19 mouse cellular contexts compared by ENCODE assay signal in genomic region chr6:33965571-33965970, GRCm38 (mm10).
DNase-seq lines count a peak whose midpoint lies in the region; ATAC-seq and TF ChIP-seq lines count a peak whose summit lies in the region.
"Had no signal": no experiment of that assay in that cellular context is flagged by ENCODE, and none has a peak within 500 bp of the region (broad histone marks: within the 10 kb centered on the region; RNA-seq: fewer than 3 reads in every experiment).

No protein-coding gene starts in this region.

- H3K4me3 ChIP-seq in lung, postnatal 0 days (ENCODE audit: low read depth, low read length), result no peak overlapping the region
- no peak overlapping the region for H3K4me3 ChIP-seq in forebrain, embryonic 12.5 days (replicated peaks)
- H3K4me3 ChIP-seq: gastrocnemius, adult 2 months; heart, embryonic 12.5 days; hindbrain, embryonic 15.5 days; intestine, embryonic 15.5 days; kidney, embryonic 15.5 days; liver, embryonic 13.5 days had no signal

- no peak overlapping the region for H3K4me2 ChIP-seq in lung, postnatal 0 days (replicated peaks; ENCODE audit: low read depth, low read length)
- no peak overlapping the region for H3K4me2 ChIP-seq in forebrain, embryonic 12.5 days
- H3K4me2 ChIP-seq: heart, embryonic 12.5 days; hindbrain, embryonic 15.5 days; intestine, embryonic 15.5 days; kidney, embryonic 15.5 days; liver, embryonic 13.5 days had no signal

- no peaks in the 10 kb centered on the region for H3K36me3 ChIP-seq in lung, postnatal 0 days (ENCODE audit: insufficient read depth, low read length)
- no peaks in the 10 kb centered on the region for H3K36me3 ChIP-seq in forebrain, embryonic 12.5 days (replicated peaks)
- H3K36me3 ChIP-seq: heart, embryonic 12.5 days; hindbrain, embryonic 15.5 days; intestine, embryonic 15.5 days; kidney, embryonic 15.5 days; liver, embryonic 13.5 days had no signal

- DNase-seq in lung, postnatal 0 days (ENCODE audit: low spot score), result peak; percentile 38
- no peak for DNase-seq in lung, postnatal 10 days
- DNase-seq in embryo, embryonic 11 days, result peak; percentile 39
- peak; percentile 11 for DNase-seq in fibroblast of lung, adult 2 months (ENCODE audit: low read depth)
- DNase-seq in adrenal gland, postnatal 4 days (ENCODE audit: low spot score in 2 of 2), result no peak
- no peak for DNase-seq in right cerebral cortex, postnatal 4 days
- DNase-seq: adrenal gland, postnatal 10 days; cerebellum, adult 11-12 months; cerebellum, postnatal 14 days; gastrocnemius, adult 2 months; liver, embryonic 13.5 days; lung, postnatal 14 days had no signal

- no peaks in the 10 kb centered on the region for H3K9me3 ChIP-seq in lung, postnatal 0 days (ENCODE audit: low read length)
- H3K9me3 ChIP-seq in forebrain, embryonic 12.5 days, result no peaks in the 10 kb centered on the region
- H3K9me3 ChIP-seq: heart, embryonic 12.5 days; hindbrain, embryonic 15.5 days; intestine, embryonic 15.5 days; kidney, embryonic 15.5 days; liver, embryonic 13.5 days had no signal

- TF ChIP-seq EP300 in lung, postnatal 0 days (IDR thresholded peaks at IDR 0.05), result no peak

- no peak overlapping the region for H3K9ac ChIP-seq in lung, postnatal 0 days (replicated peaks; ENCODE audit: low read depth)
- H3K9ac ChIP-seq in forebrain, embryonic 12.5 days, result no peak overlapping the region
- H3K9ac ChIP-seq: heart, embryonic 12.5 days; hindbrain, embryonic 15.5 days; intestine, embryonic 15.5 days; kidney, embryonic 15.5 days; liver, embryonic 13.5 days had no signal

- no peak for TF ChIP-seq CTCF in lung, postnatal 0 days (IDR thresholded peaks at IDR 0.05)

- H3K27ac ChIP-seq in lung, postnatal 0 days (ENCODE audit: low read length), result no peak overlapping the region
- H3K27ac ChIP-seq in forebrain, embryonic 12.5 days, result no peak overlapping the region
- H3K27ac ChIP-seq: gastrocnemius, adult 2 months; hindbrain, embryonic 15.5 days; intestine, embryonic 15.5 days; kidney, embryonic 15.5 days; liver, embryonic 13.5 days; stomach, postnatal 0 days had no signal

- no peaks in the 10 kb centered on the region for H3K27me3 ChIP-seq in lung, postnatal 0 days (replicated peaks; ENCODE audit: insufficient read depth, low read length)
- H3K27me3 ChIP-seq in forebrain, embryonic 12.5 days, result no peaks in the 10 kb centered on the region
- H3K27me3 ChIP-seq: heart, embryonic 12.5 days; hindbrain, embryonic 15.5 days; intestine, embryonic 15.5 days; kidney, embryonic 15.5 days; liver, embryonic 13.5 days; Patski had no signal

- 0 out of 2 replicates have a peak, but pooled peaks have one; percentile 16 for ATAC-seq in lung, postnatal 0 days
- no peak for ATAC-seq in forebrain, embryonic 12.5 days (ENCODE audit: low FRiP score)
- ATAC-seq: intestine, embryonic 15.5 days; Patski had no signal

- H3K4me1 ChIP-seq in lung, postnatal 0 days (ENCODE audit: insufficient read depth, low read depth, low read length), result no peaks in the 10 kb centered on the region
- H3K4me1 ChIP-seq in forebrain, embryonic 12.5 days, result peaks cover 13% of the 10 kb centered on the region
- H3K4me1 ChIP-seq: heart, embryonic 12.5 days; intestine, embryonic 15.5 days; liver, embryonic 13.5 days had no signal

- WGBS in lung, postnatal 0 days, result 15% methylated on average over 2 of the region's 2 CpGs
- WGBS in forebrain, embryonic 12.5 days, result 39% methylated on average over 2 of the region's 2 CpGs

Comparison
In these comparisons a context has a peak if more than half of its experiments do, and no peak if none do; other contexts are left out.
1. DNase-seq: peak in lung, postnatal 0 days (single experiment), embryo, embryonic 11 days (single experiment) and fibroblast of lung, adult 2 months (single experiment); none in lung, postnatal 10 days (single experiment), adrenal gland, postnatal 4 days (0 of 2) and right cerebral cortex, postnatal 4 days (single experiment).